Mouse (Mus musculus): ENCODE results near the gene Tmem260.

GRCm38 (mm10) chr14:48504566-48504950 lies 58.6 kb downstream of the Tmem260 start:
- no peak for TF ChIP-seq CTCF (IDR thresholded peaks at IDR 0.05; ENCODE audit: control insufficient read depth, insufficient read depth, low read length)
- TF ChIP-seq POLR2A (IDR thresholded peaks at IDR 0.05; ENCODE audit: borderline replicate concordance, control insufficient read depth, low read depth, low read length), result no peak

All from bone marrow, adult 2 months (tissue).